Mouse (Mus musculus) cerebellum, adult 11-12 months (tissue): Measurements from ENCODE around the gene Duox2.
"Not testable (repeated sequence)": the region's sequence is repeated elsewhere in the genome, so short reads cannot be mapped to it uniquely, and the experiment has no call there.

Experiments used
- DNase-seq: peaks from one replicate; pipeline ENCODE4 v3.0.0; 2022

The Duox2 gene

DNA sequence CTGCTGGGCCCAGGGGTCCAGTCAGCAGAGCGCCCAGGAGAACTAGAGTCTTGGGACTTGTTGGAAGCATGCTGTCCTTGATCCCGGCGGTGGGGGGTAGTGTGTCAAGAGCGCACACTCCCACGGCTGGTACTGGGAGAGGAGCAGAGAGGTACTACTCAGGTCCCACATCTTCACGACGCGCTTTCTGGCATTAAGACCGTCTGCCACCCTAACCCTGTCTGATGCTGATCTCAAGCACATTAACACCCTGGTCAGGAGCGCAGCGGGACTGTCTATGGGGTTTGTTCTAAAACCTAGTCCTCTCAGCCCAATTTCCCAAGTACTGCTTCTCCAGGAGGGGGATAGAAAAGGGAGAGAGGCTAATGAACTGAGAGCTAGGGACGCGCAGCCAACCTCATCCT, at the start of gene Duox2:
Duox2 (minus strand) TSS at position 354 of the 404 bp plus-strand sequence.
- DNase-seq = no peak

DNA sequence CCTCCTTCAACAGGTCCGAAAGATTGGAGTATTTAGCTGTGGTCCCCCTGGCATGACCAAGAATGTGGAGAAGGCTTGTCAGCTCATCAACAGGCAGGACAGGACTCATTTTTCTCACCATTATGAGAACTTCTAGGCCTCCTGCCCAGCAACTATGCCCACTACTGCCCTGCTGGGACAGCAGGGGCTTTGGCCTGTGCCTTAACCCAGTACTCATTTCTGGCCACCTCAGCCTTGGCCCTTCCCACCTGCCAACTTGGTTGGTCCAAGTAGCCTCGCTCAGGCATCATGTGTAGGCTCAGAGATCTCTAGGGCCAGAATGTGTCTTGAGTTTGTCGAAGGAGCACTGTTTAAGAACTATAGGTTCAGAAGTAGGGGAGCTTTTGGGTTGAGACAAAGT, 49.0 kb upstream of the Duox2 start:
- DNase-seq = peak; percentile 46

DNA sequence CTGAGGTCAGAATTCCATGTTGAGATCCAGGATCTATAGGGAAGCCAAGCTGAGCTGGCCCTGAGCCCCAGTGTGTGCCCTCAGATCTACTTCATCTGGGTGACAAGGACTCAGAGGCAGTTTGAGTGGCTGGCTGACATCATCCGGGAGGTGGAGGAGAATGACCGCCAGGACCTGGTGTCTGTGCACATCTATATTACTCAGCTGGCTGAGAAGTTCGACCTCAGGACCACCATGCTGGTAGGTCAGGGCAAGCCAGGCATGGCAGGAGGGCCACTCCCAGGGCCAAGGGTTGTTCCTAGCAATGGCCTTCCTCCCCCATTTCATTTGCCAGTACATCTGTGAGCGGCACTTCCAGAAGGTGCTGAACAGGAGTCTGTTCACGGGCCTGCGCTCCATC, 47.9 kb upstream of the Duox2 start:
- DNase-seq = peak; percentile 52

DNA sequence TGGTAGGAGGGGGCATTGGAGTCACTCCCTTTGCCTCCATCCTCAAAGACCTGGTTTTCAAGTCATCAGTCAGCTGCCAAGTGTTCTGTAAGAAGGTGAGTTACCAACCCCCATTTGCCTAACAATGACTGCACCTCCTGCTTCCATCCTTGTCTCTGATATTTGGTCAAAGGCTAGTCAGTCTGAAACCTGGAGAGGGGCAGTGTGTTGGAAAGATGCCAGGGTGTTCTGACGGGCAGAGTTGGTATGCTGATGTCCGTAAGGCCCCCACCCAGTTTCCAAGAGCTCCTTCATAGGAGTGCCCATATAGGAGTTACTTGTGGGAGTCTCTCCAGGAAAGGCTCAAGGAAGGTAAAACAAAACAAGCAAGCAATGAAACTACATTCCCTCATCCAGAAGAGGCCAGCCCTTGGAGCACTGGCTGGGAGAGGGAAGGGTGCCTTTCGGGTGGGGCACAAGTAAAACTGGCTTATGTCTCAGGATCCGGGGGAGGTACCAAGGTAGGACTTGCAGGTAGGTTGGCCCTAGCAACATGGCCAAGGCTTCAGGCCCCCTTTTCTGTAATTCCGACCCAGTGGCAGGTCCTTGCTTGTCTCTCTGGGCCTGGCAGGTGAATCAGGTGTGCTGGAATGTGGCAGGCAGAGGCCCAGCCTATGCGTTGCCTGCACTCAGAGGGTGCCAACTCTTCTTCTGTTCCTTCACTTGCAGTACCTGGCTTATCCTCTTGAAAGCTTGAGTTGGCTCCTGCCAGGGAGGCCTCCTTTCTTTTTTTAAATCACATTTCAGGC, 47.1 kb upstream of the Duox2 start:
- peak; percentile 64 for DNase-seq

DNA sequence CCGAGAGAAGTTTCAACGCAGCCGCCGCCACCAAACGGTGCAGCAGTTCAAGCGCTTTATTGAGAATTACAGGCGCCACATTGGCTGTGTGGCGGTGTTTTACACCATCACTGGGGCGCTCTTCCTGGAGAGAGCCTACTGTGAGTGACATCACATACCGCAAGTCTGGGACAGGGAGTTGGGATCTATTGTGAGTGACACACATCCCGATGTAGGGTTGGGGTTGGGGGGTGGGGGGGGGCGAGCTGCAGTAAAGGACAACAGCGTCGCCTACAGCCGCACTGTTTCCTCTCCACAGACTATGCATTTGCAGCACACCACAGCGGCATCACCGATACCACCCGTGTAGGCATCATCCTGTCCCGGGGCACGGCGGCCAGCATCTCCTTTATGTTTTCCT, 39.0 kb upstream of the Duox2 start:
- DNase-seq = no peak

DNA sequence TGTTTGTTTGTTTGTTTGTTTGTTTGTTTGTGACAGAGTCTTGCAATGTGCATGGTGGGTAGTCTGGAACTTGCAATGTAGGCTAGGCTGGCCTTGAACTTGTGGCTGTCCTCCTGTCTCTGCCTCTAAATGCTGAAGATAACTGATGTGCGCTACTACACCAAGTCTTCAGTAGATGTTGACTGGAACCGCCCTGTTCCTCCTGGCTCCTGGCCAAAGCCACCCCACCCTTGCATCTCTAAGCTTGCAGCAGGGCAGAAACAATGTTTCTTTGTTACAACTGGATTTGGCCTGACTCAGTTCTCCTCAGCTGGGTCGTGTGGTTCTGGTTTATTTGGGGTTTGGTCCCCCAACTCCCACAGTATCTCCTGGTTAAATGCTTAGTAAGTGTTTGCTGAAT, 35.9 kb upstream of the Duox2 start:
- no peak for DNase-seq

DNA sequence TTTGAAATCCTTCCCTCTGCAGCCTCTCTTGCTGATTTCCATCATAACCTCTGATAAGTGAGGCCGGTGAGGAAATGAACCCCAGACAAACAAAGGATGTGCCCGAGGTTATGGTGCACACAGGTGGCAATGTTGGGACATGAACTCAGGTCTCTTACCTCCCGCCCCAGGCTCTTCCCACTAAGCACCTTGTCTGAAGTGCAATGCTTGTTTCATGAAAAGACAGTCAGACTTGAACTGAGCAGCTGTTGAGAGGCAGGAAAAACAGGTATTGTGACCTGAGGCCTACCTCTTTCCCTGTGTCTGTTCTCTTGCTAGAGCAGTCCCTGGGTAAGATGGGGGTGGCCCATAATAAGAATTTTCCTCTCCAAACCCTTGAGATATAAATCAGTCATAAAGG, 34.0 kb upstream of the Duox2 start:
- no peak for DNase-seq

DNA sequence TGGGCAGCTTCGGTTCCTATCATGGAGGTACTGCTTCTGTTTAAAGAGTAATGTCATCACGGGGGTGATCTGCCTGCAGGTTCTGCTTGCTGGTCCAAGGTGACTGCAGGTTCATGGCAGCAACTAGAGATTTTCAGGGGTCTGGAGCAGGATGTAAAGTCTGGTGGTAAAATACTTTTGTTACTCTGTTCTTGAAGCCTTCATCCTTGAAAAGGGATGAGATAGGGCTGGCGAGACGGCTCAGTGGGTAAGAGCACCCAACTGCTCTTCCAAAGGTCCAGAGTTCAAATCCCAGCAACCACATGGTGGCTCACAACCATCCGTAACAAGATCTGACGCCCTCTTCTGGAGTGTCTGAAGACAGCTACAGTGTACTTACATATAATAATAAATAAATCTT, 32.1 kb upstream of the Duox2 start:
- not testable (repeated sequence) for DNase-seq

DNA sequence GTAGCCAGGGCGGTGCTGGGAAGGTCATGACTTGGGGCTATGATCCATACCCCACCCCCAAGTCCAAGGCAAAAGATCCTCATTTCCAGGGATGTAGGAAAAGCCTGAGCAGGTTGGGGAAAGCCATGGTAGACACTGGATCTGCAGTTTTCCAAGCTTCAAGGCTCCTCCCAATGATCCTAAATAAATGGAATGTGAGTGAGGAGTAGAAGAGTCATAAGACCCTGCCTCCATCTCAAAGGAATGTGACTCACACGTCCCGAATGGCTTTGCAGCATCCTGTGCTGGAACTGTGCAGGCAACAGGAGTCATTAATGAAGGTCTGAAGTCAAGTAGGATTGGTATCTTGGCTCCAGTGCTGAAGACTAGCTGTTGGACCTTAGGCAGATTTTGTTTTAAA, 29.7 kb upstream of the Duox2 start:
- no peak for DNase-seq

DNA sequence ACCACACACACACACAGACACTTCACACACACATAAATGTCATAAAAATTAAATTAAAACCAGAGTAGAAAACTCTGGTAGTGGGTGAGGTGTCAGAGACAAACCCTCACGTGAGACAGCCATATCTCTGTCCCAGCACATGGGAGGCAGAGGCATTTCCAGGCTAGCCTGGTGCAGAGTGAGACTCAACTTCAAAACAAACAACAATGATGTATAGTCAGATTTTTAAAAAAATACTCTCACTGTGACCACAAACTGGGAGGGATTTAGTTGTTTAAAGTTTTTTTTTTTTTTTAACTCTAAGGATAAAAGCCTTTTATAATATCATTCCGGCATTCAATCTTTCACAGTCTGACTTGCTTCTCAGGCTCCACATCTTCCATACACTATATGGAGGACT, 27.1 kb upstream of the Duox2 start:
- DNase-seq = no peak

DNA sequence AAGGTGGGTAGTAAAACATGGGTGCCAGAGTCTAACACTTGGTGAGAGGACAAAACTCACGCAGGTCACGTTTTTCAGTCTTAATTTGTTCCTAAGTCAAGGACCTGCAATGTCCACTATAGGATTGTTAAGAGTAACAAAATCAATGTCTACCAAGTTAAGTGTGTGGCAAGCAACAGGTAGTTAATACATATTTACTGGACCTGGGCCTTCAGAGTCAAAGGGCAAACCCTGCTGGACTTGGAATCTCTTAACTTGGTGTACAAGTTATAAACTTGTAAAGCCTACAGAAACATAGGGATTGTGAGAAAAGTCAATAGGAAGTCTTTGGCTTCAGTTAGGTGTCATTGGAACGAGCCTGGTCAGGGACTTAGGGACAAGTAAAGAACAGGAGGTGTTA, 26.3 kb upstream of the Duox2 start:
- no peak for DNase-seq

DNA sequence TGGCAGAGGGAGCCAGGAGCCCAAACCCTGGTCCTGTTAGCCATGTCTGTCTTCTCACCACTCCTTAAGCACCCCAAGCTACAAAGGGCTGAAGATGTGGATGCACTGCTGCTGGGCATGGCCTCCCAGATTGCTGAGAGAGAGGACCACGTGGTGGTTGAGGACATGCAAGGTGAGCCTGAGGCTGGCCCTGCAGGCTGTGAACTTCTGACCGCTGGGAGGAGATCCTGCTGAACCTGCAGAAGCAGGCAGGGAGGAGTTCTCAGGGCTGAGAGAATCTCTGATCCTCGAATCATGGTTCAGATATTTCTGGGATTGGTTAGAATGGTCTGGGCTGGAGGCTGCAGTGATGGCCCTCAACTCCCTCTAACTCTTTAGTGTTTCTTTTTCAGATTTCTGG, 25.7 kb upstream of the Duox2 start:
- no peak for DNase-seq

DNA sequence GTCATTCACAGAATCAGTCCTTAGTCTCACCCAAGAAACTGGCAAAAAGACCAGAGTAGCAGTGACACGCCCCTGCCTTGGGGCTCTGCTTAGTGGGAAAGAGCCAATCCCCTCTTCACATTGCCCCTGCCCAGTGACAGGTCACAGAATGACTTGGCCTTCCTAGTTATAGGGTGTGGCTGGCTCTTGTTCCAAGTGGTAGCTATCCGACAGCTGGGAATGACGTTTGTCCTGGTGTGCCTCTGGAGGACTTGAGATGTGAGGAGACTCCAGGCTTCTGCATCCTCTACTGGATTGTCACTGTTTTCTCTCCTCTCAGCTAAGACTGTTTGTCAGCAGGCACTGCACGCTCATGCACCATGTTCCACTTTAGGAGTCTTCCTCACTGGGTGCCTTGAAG, 19.1 kb upstream of the Duox2 start:
- DNase-seq = no peak

DNA sequence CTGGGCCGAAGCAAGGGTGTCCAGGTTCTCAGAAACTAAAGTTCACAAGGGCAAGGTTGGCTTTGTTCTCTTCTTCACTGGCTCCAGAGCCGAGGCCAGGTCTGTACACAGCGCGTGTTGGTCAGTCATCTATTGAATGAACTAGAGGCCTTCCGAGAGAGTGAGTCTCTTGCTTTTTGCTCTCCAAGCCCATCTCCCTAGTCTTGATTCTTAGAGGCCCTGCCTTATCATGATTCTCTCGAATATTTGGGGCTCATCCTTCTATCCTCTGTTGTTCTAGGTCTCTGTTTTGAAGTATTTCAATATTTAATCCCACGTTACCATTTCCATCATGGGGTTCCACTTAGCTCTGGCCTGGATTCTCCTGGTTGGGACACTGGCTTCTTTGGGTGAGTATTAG, 17.1 kb upstream of the Duox2 start, which contains the start of gene Duox1:
Duox1 (plus strand) TSS at position 301 of the 400 bp plus-strand sequence.
- no peak for DNase-seq

DNA sequence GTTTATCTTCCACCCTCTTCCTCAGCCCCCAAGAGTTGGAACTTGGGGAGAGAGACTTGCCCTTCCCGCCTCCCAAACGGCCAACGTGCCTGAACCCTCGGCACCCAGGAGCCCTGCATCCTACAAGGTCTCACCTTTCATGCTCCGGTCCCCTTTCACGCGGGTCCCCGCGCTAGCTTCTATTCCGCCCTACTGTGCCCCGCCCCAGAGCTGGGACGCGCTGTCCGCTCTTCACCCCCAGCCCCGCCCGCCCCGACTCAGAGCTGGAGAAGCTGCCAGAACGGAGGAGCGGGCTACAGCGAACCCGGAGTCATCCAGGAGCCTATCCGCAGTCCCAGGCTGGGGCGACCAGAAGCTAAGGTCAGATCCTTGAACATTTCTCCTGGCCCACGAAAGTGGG, 15.3 kb upstream of the Duox2 start, which contains the start of gene Duoxa1:
Duoxa1 (minus strand) TSS at position 195 of the 400 bp plus-strand sequence.
- DNase-seq = no peak

DNA sequence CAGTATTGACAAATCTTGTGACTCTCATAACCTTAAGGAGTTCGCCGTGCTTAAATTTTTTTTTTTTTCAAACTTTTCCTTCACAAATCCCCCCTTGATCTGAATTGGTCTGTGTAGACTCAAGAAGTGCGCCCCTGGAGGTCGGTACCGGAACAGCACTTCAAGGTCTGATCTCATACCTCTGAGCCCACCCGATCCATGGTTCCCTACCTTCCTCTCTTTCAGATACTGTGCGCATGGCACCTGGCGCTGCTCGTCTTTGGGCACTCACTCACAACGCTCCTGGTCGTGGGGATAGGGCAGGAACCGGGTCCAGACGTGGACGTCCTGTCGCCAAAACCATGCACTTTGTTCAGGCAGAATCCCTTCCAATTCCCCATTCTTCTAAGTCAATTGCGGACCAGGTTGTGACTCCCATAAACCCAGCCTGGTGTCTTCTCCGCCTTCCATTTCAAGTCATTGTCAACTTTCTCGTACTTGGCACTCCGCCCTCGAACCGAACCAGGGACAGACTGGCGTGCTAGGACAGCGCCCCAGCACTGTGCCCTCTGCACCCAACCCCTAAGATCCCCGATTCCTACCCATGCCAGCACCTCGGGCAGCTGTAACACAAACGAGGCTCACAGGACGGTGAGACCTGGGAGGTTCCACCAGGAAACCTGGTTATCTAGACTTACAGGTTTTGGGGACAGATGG, 14.6 kb upstream of the Duox2 start:
- DNase-seq = no peak

DNA sequence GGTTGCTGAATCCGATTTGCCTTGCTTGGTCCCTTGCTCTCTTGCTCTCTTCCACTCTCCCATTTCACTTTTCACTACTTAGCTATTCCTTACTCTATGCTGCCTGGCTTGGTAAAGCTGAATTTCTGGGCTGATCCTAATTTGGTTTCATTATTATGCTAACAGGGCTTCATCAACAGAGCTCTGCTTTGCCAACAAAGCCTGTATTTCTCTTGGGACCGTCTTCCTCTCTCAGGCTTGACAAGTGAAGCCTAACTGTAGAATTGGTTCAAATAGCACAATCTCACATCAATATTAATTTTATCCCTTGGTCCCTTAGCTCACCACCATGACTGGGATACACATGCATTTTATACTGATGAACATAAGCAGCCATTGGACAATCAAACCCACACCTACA, 13.3 kb upstream of the Duox2 start:
- DNase-seq = no peak

DNA sequence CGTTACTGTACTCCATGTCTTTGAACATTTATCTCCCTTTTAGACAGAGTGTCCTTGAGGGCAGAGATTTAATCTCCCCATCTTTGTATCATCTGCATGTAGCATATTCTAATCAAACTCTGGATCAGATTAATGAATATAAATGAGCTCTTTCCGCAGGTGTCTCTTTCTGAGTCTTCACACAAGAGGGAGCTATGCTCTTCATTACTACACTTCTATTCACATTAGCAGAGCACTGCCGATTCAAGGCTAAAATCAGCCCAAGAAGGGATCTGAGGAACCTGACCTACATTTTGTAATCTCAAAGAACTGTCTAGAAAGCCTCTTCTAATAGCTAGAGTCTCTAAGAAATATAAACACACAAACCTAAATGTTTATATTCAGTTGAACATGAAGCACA, 11.4 kb upstream of the Duox2 start:
- DNase-seq = no peak

DNA sequence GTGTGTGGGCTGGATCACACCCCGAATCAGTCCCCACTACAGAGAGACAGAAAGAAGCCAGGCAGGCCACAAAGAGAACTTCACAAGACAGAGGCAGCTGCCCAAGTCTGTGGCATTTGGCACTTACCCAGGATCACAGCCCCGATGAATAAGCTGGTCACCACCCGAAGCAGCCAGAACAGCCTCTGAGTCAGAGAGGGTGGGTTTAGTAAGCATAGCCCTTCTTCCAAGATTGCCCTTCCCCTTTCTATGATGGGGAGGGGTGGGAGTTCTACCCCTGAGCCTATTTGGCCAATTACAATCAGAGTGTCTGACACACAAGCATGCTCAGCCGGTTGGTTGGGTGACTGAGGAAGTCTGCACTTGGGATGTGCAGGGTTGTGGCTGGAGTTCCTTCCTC, 7.9 kb upstream of the Duox2 start:
- no peak for DNase-seq

DNA sequence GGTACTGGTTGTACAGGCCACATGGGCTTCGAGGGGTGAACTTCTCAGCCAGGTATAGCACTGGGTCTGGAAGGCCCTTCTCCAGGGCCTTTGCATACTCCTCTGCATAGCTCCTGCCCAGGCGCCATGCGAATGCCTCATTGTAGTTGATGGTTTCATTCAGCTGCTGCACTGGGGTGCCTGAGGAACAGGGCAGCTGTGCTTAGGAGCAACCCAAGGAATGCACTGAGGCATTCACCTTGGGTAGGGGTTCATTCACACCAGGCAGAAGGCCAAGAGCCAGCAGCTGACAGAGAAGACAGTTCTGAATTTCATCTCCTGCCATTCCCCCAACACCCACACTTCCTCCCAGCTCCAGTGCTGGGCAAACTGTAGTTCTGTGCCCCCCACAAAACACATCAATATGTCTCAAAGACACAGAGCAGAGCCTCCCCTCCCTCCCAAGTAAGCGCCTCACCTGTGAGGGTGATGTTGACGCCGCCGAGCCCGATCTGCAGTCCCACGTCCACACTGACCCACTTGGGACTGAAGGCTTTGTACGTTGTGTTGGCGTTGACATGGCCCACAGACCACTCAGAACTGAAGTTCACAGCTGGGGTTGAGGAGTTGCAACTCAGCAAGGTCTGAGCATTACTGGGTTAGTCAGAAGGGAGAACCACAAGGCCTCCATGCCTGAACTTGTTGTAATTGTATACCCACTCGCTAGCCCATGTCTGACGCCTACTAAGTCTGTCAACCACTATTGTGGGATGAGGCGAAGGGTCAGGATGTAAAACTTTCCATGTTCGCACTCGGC, 7.0 kb upstream of the Duox2 start:
- no peak for DNase-seq

DNA sequence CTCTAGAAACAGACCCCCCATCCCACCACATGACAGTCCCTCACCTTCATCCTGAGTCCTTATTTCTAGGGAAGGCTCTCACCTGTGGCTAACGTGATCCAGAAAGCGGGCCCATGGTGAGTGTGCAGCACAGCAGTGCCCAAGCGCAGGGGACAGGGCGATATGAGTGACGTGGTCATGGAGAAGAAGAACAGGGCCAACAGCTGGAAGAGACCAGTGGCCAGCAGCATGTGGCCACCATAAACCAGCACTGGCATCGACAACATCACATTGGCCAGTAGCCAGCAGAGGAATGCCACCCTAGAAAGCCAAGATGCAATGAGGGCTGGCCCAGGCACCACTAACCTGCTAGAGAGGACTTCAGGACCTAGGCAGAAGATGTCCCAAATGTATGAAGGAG, 6.3 kb upstream of the Duox2 start:
- DNase-seq = no peak

DNA sequence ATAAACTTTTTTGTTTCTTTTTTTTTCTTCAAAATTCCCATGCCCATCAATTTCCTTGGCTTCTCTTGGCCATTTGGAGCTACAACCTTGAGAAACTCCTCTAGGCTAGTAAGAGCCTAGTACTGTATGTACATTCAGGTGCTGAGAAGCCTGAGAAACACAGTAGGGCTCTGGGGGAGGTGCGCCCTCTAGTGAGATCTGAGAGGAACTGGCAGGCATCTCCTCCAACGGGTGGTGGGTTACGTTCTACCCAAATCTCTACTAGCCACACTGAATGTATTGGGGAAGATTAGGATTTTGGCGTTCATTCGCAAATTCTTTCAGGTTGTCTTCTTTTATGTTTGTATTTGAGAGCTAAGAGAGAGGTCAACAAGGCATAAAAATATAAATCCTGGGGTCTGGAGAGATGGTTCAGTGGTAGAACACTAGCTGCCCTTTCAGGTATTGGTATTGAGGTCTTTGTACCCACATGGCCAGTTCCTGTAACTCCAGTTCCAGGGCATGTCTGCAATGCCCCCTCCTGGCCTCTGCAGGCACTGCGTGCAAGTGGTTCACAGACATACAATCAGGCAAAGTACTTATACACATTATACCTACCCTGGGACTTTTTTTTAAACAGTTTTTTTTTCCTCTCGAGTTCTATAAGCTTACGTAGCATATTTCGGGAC, 4.5 kb upstream of the Duox2 start:
- DNase-seq = peak; percentile 45

DNA sequence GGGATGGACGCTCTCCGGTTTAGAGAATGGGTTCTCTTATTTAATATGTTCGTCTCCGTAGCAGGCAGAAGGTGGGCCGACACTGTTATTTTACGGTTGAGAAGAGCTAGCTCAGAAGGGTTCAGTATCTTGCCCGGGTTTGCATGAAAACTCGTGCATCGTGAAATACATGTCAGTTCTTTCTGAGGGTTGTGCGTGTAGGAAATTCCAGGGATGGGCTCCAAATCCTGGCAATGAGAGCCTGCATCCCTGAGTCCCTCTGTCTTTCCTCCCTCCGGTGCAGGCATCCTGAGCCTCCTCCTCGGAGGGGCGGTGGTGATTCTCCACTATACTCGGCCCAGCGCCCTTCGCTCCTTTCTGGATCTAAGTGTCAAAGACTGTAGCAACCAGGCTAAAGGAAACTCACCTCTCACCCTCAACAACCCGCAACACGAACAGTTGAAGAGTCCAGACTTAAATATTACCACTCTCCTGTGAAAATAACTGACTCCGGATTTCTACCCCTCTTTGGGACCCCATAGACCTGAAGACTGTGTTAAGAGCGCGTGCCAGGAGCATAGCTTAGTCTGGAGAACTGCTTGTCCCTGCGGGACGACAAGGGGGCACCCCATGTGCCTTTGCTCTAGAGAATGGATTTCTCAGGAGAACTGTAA, 3.8 kb upstream of the Duox2 start:
- DNase-seq = no peak
